Mouse (Mus musculus): ENCODE measurements around the gene Dhrs7b.

DNA sequence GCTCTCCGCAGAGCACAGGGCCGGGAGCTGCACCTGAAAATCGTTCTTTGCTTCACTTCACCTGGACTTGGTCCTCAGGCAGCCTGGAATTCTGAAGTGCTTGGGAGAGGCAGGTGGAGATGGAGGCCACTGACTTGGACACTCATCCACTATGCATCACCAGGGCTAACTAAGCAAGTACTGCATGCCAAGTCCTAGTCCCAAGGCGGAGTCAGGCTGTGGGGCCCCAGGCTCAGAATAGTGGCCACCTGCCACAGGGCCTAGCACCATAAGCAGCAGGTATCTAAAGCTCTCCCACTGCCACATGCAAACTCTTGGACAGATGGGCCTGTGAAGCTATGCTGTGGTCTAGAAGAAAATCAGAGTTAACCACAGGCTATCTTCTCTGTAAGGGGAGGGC lies 76.0 kb downstream of the Dhrs7b start:
- TF ChIP-seq EP300 (IDR thresholded peaks at IDR 0.05) (no peak), CTCF (IDR thresholded peaks at IDR 0.05) (no peak)

Measured in lung, postnatal 0 days (tissue).